ENCODE assay signal across 8 mouse cellular contexts in the genomic region with DNA sequence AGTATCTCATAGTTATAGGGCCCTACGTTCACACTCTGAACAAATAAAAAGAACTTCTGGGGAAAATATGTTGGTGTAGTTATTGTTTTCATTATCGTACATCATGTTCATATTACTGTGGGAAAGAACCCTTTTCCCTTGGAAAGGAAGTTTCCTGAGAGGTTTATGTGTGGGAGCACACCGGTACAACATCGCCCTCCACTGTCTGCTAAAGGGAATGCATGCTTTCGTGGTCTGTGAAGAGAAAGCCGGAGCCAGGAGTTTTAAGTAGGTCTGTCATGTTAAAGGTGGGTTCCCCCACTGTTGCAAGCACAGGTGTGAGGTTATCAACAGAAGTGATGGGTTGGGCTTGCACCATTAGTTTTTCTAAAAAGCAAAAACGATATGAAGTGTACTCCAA.
DNase-seq lines count a peak whose midpoint lies in the region; ATAC-seq and TF ChIP-seq lines count a peak whose summit lies in the region.

No protein-coding gene starts in this region.

- H3K27me3 ChIP-seq in testis, adult 2 months (ENCODE audit: control insufficient read depth, insufficient read depth, low read length) = no peaks in the 10 kb centered on the region

- intact Hi-C loops in gastrocnemius, postnatal 36 days (cut with DNase I) = loop anchor here (2.0 to 10.0 kb wide), 5 partner anchors 81 to 691 kb away; no protein-coding TSS in a partner anchor

- H3K27ac ChIP-seq in ES-E14 (ENCODE audit: insufficient read depth, low read depth, low read length, poor library complexity, severe bottlenecking) = no peak overlapping the region
- H3K27ac ChIP-seq in testis, adult 2 months (ENCODE audit: control insufficient read depth, insufficient read depth, low read depth, low read length) = no peak overlapping the region

- H3K4me3 ChIP-seq in ES-E14 (ENCODE audit: insufficient read depth in 1 of 2, low read depth in 1 of 2, low read length in 2 of 2, poor library complexity in 1 of 2, severe bottlenecking in 1 of 2) = no peak overlapping the region
- no peak overlapping the region for H3K4me3 ChIP-seq in lung, adult 2 months (replicated peaks; ENCODE audit: extremely low read depth, low read depth, low read length)
- no peak overlapping the region for H3K4me3 ChIP-seq in testis, adult 2 months (ENCODE audit: control insufficient read depth, low read depth, low read length)

- no peak overlapping the region for H3K9ac ChIP-seq in ES-E14 (ENCODE audit: insufficient read depth, low read depth, low read length, poor library complexity, severe bottlenecking)

- in situ Hi-C loops in ES-E14 (cut with MboI; ENCODE audit: low sequenced_read_pairs in 2 of 2, unreplicated experiment in 2 of 2) = no loop called here

- H3K4me1 ChIP-seq in ES-E14 (ENCODE audit: control insufficient read depth in 2 of 2, insufficient read depth in 2 of 2, low read length in 2 of 2, poor library complexity in 1 of 2) = no peaks in the 10 kb centered on the region
- H3K4me1 ChIP-seq in lung, adult 2 months (ENCODE audit: control insufficient read depth, insufficient read depth, low read length) = peaks cover 3% of the 10 kb centered on the region; the same call in 1 of the 2 replicates
- H3K4me1 ChIP-seq in testis, adult 2 months (ENCODE audit: control insufficient read depth, insufficient read depth, low read length) = no peaks in the 10 kb centered on the region

- no peaks in the 10 kb centered on the region for H3K36me3 ChIP-seq in ES-E14 (ENCODE audit: control insufficient read depth, insufficient read depth, low read length, poor library complexity, severe bottlenecking)
- no peaks in the 10 kb centered on the region for H3K36me3 ChIP-seq in testis, adult 2 months (ENCODE audit: control insufficient read depth, insufficient read depth, low read length)

- no peak for DNase-seq in cerebellum, adult 11-12 months
- DNase-seq in ES-E14 (ENCODE audit: low read depth, low spot score) = peak; percentile 26
- peak; percentile 72 to 82 for DNase-seq in cerebellum, postnatal 14 days
- peak; percentile 39 to 42 for DNase-seq in gastrocnemius, postnatal 36 days
- peak; percentile 32 for DNase-seq in large intestine, adult 2 months (ENCODE audit: low read depth, low spot score)
- DNase-seq in lung, adult 2 months = peak; percentile 47

- 0 out of 2 replicates have a peak, but pooled peaks have one; percentile 27 for ATAC-seq in cerebellum, adult (ENCODE audit: insufficient number of reproducible peaks, low FRiP score, low TSS enrichment)

- peak; percentile 58 for TF ChIP-seq CTCF in lung, adult 2 months (IDR thresholded peaks at IDR 0.05; ENCODE audit: insufficient read depth, low read length)
- peak; percentile 51; the same call in 1 of the 2 replicates for TF ChIP-seq CTCF in testis, adult 2 months (IDR thresholded peaks at IDR 0.05; ENCODE audit: control insufficient read depth, insufficient read depth, insufficient replicate concordance, low read depth, low read length)

- H3K9me3 ChIP-seq in ES-E14 (ENCODE audit: control insufficient read depth, insufficient read depth, low read depth, low read length) = no peaks in the 10 kb centered on the region

- no peak for TF ChIP-seq POLR2A in lung, adult 2 months (IDR thresholded peaks at IDR 0.05; ENCODE audit: borderline replicate concordance, extremely low read depth, low read depth, low read length)
- TF ChIP-seq POLR2A in testis, adult 2 months (IDR thresholded peaks at IDR 0.05; ENCODE audit: control insufficient read depth, low read depth, low read length) = no peak

- WGBS in large intestine, adult 2 months = 13% methylated on average over 7 of the region's 7 CpGs
- 15% methylated on average over 7 of the region's 7 CpGs for WGBS in lung, adult 2 months

TF ChIP-seq in ES-E14, 5 proteins besides CTCF, POLR2A, EP300 and RAD21:
- TF ChIP-seq ZNF384 (IDR thresholded peaks at IDR 0.05; ENCODE audit: low read depth, low read length) (no peak), HCFC1 (IDR thresholded peaks at IDR 0.05; ENCODE audit: borderline replicate concordance, insufficient read depth, low read length) (no peak), ZC3H11A (IDR thresholded peaks at IDR 0.05; ENCODE audit: borderline replicate concordance, low read depth, low read length) (peak; percentile 57; the same call in 1 of the 2 replicates), MAFK (IDR thresholded peaks at IDR 0.05; ENCODE audit: insufficient read depth, low read depth, low read length) (no peak), CHD2 (IDR thresholded peaks at IDR 0.05; ENCODE audit: low read depth, low read length) (no peak)
